In the genomic region with DNA sequence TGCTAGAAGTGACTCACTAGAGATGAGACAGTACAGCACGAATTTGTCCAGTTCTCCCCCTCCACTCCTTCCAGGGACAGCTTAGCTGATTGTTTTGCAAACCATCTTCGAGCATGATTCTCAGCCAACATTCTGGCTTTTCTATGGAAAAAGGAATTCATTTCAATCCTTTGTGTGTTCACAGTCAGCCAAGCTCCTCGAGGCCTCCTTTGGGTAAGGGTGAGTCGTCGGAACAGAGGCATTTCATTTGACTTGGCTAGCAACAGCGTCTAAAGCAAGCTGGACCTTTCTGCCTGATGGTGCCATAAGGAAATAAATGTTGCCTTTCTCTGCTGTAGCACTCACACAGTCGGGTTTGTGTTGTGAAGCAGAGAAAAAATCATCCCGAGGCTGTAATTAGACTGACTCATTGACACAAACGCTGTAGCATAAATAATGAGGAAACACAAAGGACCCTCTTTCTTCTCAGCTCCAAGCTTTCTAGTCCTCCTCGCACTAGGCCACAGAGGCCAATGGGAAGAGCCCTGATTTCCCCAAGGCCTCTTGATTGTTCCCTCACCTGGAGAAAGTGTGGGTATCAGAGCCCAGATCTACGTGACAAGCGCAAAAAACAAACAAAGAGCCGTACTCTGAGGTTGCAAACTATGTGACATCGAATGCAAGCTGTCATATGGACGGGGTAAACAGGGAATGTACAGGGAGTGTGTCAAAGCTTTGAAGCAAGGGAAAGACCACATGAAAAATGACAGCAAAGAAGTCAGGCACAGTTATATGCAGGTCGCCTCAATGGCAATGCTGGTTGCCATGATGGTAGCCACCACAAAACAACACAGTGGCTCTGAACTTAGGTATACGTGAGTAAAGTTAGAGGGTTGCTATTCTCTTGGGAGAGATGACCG, we compare ENCODE assay signal across 11 mouse cellular contexts.
DNase-seq lines count a peak whose midpoint lies in the region; ATAC-seq and TF ChIP-seq lines count a peak whose summit lies in the region.
"Had no signal": no experiment of that assay in that cellular context is flagged by ENCODE, and none has a peak within 500 bp of the region (broad histone marks: within the 10 kb centered on the region; RNA-seq: fewer than 3 reads in every experiment).

No protein-coding gene starts in this region.

- no peak overlapping the region for H3K4me3 ChIP-seq in forebrain, embryonic 15.5 days
- no peak overlapping the region for H3K4me3 ChIP-seq in midbrain, embryonic 13.5 days (replicated peaks)
- H3K4me3 ChIP-seq in intestine, postnatal 0 days (ENCODE audit: low read depth, low read length): no peak overlapping the region
- H3K4me3 ChIP-seq in cerebellum, adult 2 months (replicated peaks; ENCODE audit: insufficient read depth, low read depth, low read length): no peak overlapping the region
- H3K4me3 ChIP-seq: heart, embryonic 15.5 days; liver, embryonic 15.5 days had no signal

- TF ChIP-seq POLR2A in cerebellum, adult 2 months (IDR thresholded peaks at IDR 0.05; ENCODE audit: borderline replicate concordance, insufficient read depth, low read length): no peak

- peak overlapping the region; percentile 85 for H3K27ac ChIP-seq in forebrain, embryonic 15.5 days (replicated peaks)
- peak overlapping the region; percentile 58 for H3K27ac ChIP-seq in midbrain, embryonic 13.5 days
- H3K27ac ChIP-seq in intestine, postnatal 0 days (ENCODE audit: low read depth, low read length): no peak overlapping the region
- H3K27ac ChIP-seq in cerebellum, adult 2 months (ENCODE audit: insufficient read depth, low read length): no peak overlapping the region
- H3K27ac ChIP-seq: heart, embryonic 15.5 days; liver, embryonic 15.5 days had no signal

- no peaks in the 10 kb centered on the region for H3K9me3 ChIP-seq in forebrain, embryonic 15.5 days
- H3K9me3 ChIP-seq in midbrain, embryonic 13.5 days: no peaks in the 10 kb centered on the region
- H3K9me3 ChIP-seq in intestine, postnatal 0 days (ENCODE audit: control insufficient read depth): no peaks in the 10 kb centered on the region
- H3K9me3 ChIP-seq: heart, embryonic 15.5 days; liver, embryonic 15.5 days had no signal

- TF ChIP-seq CTCF in intestine, postnatal 0 days (IDR thresholded peaks at IDR 0.05; ENCODE audit: low read depth): no peak
- TF ChIP-seq CTCF in cerebellum, adult 2 months (IDR thresholded peaks at IDR 0.05; ENCODE audit: borderline replicate concordance, insufficient read depth, low read depth, low read length): no peak

- 24% methylated on average over 18 of the region's 18 CpGs for WGBS in forebrain, embryonic 15.5 days
- 36% methylated on average over 18 of the region's 18 CpGs for WGBS in midbrain, embryonic 13.5 days
- WGBS in intestine, postnatal 0 days: 65% methylated on average over 18 of the region's 18 CpGs
- 51% methylated on average over 18 of the region's 18 CpGs for WGBS in cerebellum, adult 2 months

- intact Hi-C loops in gastrocnemius, postnatal 14 days (cut with DNase I; ENCODE audit: low total_unique reads): no loop called here

- no peaks in the 10 kb centered on the region for H3K27me3 ChIP-seq in forebrain, embryonic 15.5 days
- H3K27me3 ChIP-seq in midbrain, embryonic 13.5 days: no peaks in the 10 kb centered on the region
- no peaks in the 10 kb centered on the region for H3K27me3 ChIP-seq in intestine, postnatal 0 days (replicated peaks; ENCODE audit: control insufficient read depth, insufficient read depth, low read length)
- no peaks in the 10 kb centered on the region for H3K27me3 ChIP-seq in cerebellum, adult 2 months (ENCODE audit: control insufficient read depth, insufficient read depth, low read length)
- H3K27me3 ChIP-seq: CH12.LX; heart, embryonic 15.5 days; liver, embryonic 15.5 days had no signal

- no peak overlapping the region for H3K4me2 ChIP-seq in forebrain, embryonic 15.5 days (replicated peaks)
- no peak overlapping the region for H3K4me2 ChIP-seq in midbrain, embryonic 13.5 days (replicated peaks)
- H3K4me2 ChIP-seq in intestine, postnatal 0 days (replicated peaks; ENCODE audit: low read depth): no peak overlapping the region
- H3K4me2 ChIP-seq: heart, embryonic 15.5 days; liver, embryonic 15.5 days had no signal

- no peak overlapping the region; the same call in 1 of the 2 replicates for H3K9ac ChIP-seq in forebrain, embryonic 15.5 days (replicated peaks)
- no peak overlapping the region; the same call in 1 of the 2 replicates for H3K9ac ChIP-seq in midbrain, embryonic 13.5 days (replicated peaks)
- no peak overlapping the region for H3K9ac ChIP-seq in intestine, postnatal 0 days (ENCODE audit: low read depth, low read length)
- H3K9ac ChIP-seq: heart, embryonic 15.5 days; liver, embryonic 15.5 days had no signal

- DNase-seq in gastrocnemius, postnatal 14 days: peak; percentile 15
- no peak for DNase-seq in gastrocnemius, adult 8-10 months (ENCODE audit: low spot score in 2 of 2)
- peak; percentile 53 for DNase-seq in adipocyte (ENCODE audit: low spot score)
- no peak for DNase-seq in testis, postnatal 14 days (ENCODE audit: low spot score)
- DNase-seq in cerebellum, adult 2 months: no peak

- H3K4me1 ChIP-seq in forebrain, embryonic 15.5 days: peaks cover 26% of the 10 kb centered on the region
- H3K4me1 ChIP-seq in midbrain, embryonic 13.5 days (replicated peaks): peaks cover 34% of the 10 kb centered on the region
- no peaks in the 10 kb centered on the region for H3K4me1 ChIP-seq in intestine, postnatal 0 days (replicated peaks; ENCODE audit: control insufficient read depth, insufficient read depth, low read length)
- H3K4me1 ChIP-seq in cerebellum, adult 2 months (ENCODE audit: control insufficient read depth, insufficient read depth, low read length): no peaks in the 10 kb centered on the region
- H3K4me1 ChIP-seq: heart, embryonic 15.5 days; liver, embryonic 15.5 days had no signal

- ATAC-seq in forebrain, embryonic 15.5 days (replicated peaks): peak; percentile 90
- peak; percentile 77 for ATAC-seq in midbrain, embryonic 13.5 days
- ATAC-seq in intestine, postnatal 0 days: no peak

- no peaks in the 10 kb centered on the region for H3K36me3 ChIP-seq in forebrain, embryonic 15.5 days
- H3K36me3 ChIP-seq in midbrain, embryonic 13.5 days: no peaks in the 10 kb centered on the region
- no peaks in the 10 kb centered on the region for H3K36me3 ChIP-seq in intestine, postnatal 0 days (ENCODE audit: control insufficient read depth, insufficient read depth)
- H3K36me3 ChIP-seq: heart, embryonic 15.5 days; liver, embryonic 15.5 days had no signal

Comparison
In these comparisons a context has a peak if more than half of its experiments do, and no peak if none do; other contexts are left out.
1. DNase-seq: peak in gastrocnemius, postnatal 14 days (single experiment) and adipocyte (single experiment); none in gastrocnemius, adult 8-10 months (0 of 2), testis, postnatal 14 days (single experiment) and cerebellum, adult 2 months (0 of 2).
2. H3K27ac ChIP-seq: peak in forebrain, embryonic 15.5 days (single experiment) and midbrain, embryonic 13.5 days (single experiment); none in intestine, postnatal 0 days (single experiment) and cerebellum, adult 2 months (single experiment).